Mouse (Mus musculus): ENCODE data around the gene Ptprm. TPM values are rescaled to one million over a fixed set of nuclear protein-coding genes. Genes with fewer than 3 reads are reported as not detected.

Ptprm gene
- polyA plus RNA-seq, 1 experiment from 2014 or later, result 8.0 TPM

DNA sequence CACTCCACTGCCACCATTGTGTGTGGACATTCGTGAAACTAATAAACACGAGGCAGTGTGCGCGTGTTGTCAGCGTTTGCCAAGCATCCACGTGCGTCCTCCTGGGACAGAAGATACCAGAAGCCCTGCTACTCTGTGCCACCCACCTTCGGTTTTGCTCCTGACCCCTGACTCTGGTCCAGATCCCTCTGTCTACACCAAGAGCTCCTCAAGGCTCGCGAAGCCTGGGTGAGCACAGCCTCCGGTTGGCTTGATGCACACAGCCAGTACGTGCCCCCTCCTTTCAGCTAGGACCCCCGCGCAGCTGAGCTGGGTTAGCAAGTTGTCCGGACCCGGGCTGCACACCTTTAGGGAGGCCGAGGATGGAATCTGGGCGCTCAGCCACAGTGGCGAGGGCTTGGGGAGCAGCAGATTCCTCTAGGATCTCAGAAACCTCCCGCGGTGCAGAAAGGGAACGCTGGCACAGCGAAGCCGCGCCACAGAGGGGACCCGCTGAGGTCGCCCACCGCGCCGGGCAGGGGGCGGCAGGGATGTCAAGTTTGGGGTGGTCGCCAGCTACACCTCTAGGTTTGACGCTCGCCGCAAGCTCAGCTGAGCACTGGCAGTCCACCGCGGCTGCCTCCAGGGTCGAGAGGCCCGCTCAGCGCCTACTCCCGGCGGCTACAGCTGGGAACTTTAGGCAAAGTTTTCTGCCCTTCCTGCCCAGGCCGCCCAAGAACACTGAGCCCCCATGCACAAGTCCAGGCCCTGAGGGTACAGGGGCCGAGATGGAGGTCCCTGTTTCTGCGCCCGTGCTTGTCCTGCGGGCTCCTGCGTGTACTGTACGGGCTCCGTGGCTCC is 1.1 kb downstream of the Ptprm start:
- H3K27ac ChIP-seq (ENCODE audit: low read depth, low read length), result no peak overlapping the region
- H3K9me3 ChIP-seq (replicated peaks; ENCODE audit: control insufficient read depth, low read length), result no peaks in the 10 kb centered on the region
- no peaks in the 10 kb centered on the region for H3K36me3 ChIP-seq (ENCODE audit: control insufficient read depth, insufficient read depth, low read length)
- H3K27me3 ChIP-seq (replicated peaks; ENCODE audit: control insufficient read depth, insufficient read depth, low read length), result peaks cover 9% of the 10 kb centered on the region
- peaks cover 4% of the 10 kb centered on the region for H3K4me1 ChIP-seq (ENCODE audit: control insufficient read depth, insufficient read depth, low read length)
- ATAC-seq (peak; percentile 0; the same call in 1 of the 2 replicates), DNase-seq (ENCODE audit: low spot score) (peak; percentile 38)
- peak overlapping the region; percentile 74 for H3K9ac ChIP-seq (ENCODE audit: low read length)
- H3K4me2 ChIP-seq (ENCODE audit: low read length), result peak overlapping the region; percentile 96
- WGBS, result 3% methylated on average over 50 of the region's 50 CpGs
- peak overlapping the region; percentile 60 for H3K4me3 ChIP-seq (ENCODE audit: low read depth, low read length)

DNA sequence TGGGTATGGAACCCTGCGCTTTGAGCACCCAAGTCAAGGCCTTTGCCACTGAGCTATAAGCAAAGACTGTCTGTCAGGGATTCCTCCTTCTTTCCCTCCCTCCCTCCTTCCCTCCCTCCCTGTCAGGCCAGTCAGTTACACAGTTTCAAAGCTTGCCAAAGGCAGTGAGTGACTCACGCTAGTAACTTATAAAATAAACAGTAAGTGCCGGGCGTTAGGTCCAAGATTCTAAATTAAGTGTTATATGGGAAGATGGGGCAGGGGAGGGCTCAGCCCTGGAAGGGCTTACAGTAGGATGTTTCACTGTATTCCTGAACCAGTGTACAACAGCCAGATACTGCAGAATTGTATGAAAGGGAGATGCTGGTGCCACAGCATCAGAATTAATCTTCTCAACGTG is 2.8 kb downstream of the Ptprm start:
- Histone ChIP-seq H3K9ac (ENCODE audit: low read length) (no peak overlapping the region), H3K4me1 (ENCODE audit: control insufficient read depth, insufficient read depth, low read length) (peaks cover 4% of the 10 kb centered on the region), H3K27ac (ENCODE audit: low read depth, low read length) (no peak overlapping the region), H3K4me2 (ENCODE audit: low read length) (peak overlapping the region; percentile 96; the same call in 1 of the 2 replicates), H3K4me3 (ENCODE audit: low read depth, low read length) (no peak overlapping the region), H3K27me3 (replicated peaks; ENCODE audit: control insufficient read depth, insufficient read depth, low read length) (peaks cover 9% of the 10 kb centered on the region), H3K9me3 (replicated peaks; ENCODE audit: control insufficient read depth, low read length) (no peaks in the 10 kb centered on the region), H3K36me3 (ENCODE audit: control insufficient read depth, insufficient read depth, low read length) (no peaks in the 10 kb centered on the region)
- no peak for ATAC-seq
- WGBS, result 74% methylated on average over 5 of the region's 5 CpGs
- DNase-seq (ENCODE audit: low spot score), result no peak

DNA sequence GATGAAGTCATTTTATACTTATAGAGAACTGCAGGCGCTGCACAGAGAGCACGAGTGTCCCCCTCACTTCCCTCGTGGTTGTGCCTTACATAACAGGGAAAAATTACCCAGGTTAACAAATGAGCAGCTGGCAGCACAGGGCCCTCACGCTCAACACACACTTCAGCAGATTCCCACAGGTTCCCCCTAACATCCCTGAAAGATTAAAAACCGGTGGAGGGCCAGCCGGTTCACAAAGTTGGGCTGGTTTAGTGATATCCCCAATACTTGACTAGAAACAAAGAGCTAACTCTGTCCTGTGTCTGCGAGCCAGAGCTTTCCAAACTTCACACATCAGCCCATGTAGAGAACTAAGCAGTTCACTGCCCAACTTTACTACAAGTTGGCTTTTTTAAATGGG is 3.7 kb downstream of the Ptprm start:
- no peaks in the 10 kb centered on the region for H3K36me3 ChIP-seq (ENCODE audit: control insufficient read depth, insufficient read depth, low read length)
- DNase-seq (ENCODE audit: low spot score) (no peak), ATAC-seq (no peak)
- 66% methylated on average over 7 of the region's 7 CpGs for WGBS
- H3K4me1 ChIP-seq (ENCODE audit: control insufficient read depth, insufficient read depth, low read length), result peaks cover 4% of the 10 kb centered on the region
- no peak overlapping the region for H3K9ac ChIP-seq (ENCODE audit: low read length)
- H3K4me3 ChIP-seq (ENCODE audit: low read depth, low read length), result no peak overlapping the region
- H3K27me3 ChIP-seq (replicated peaks; ENCODE audit: control insufficient read depth, insufficient read depth, low read length), result peaks cover 4% of the 10 kb centered on the region
- no peaks in the 10 kb centered on the region for H3K9me3 ChIP-seq (replicated peaks; ENCODE audit: control insufficient read depth, low read length)
- H3K4me2 ChIP-seq (ENCODE audit: low read length), result no peak overlapping the region
- no peak overlapping the region for H3K27ac ChIP-seq (ENCODE audit: low read depth, low read length)

DNA sequence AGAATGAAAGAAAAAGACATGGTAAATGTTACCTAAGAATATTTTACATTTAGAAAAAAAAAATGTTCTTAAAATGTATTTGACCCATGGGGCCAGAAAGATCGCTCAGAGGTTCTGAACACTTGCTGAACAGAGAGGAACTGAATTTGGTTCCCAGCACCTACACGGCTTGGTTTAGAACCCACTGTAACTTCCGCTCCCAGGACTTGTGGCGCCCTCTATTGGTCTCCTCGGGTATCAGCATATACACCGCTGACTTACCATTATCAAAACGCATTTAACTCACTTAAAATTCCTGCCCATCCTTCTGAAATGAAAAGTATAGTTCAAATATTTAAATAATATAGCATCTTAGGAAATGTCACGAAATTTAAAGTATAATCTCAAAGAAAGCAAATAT is 4.7 kb downstream of the Ptprm start:
- Histone ChIP-seq H3K27me3 (replicated peaks; ENCODE audit: control insufficient read depth, insufficient read depth, low read length) (peaks cover 4% of the 10 kb centered on the region), H3K4me1 (ENCODE audit: control insufficient read depth, insufficient read depth, low read length) (peaks cover 4% of the 10 kb centered on the region), H3K4me2 (ENCODE audit: low read length) (no peak overlapping the region), H3K27ac (ENCODE audit: low read depth, low read length) (no peak overlapping the region), H3K4me3 (ENCODE audit: low read depth, low read length) (no peak overlapping the region), H3K9me3 (replicated peaks; ENCODE audit: control insufficient read depth, low read length) (no peaks in the 10 kb centered on the region), H3K36me3 (ENCODE audit: control insufficient read depth, insufficient read depth, low read length) (no peaks in the 10 kb centered on the region), H3K9ac (ENCODE audit: low read length) (no peak overlapping the region)
- ATAC-seq (no peak), DNase-seq (ENCODE audit: low spot score) (no peak)
- WGBS, result 95% methylated on average over 8 of the region's 8 CpGs

DNA sequence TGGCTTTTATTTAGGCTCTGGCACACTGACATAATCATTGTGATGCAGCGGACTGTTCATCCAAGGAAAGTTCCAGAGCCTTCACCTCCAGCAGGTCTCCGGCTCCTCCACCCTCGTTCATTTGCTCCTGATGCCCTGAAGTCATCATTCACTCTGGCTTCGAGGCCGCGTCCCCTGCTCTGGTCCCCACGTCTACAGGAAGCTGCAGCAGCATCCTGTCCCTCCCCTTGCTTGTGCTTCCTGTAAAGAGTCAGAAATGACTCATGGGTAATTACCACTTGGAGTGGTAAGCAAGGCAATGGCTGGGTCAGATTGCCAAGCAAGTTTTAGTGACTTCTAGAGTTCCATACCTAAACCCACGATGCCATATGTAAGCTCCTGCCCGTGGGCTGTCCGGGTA is 7.3 kb downstream of the Ptprm start:
- H3K27me3 ChIP-seq (replicated peaks; ENCODE audit: control insufficient read depth, insufficient read depth, low read length), result no peaks in the 10 kb centered on the region; the same call in 1 of the 2 replicates
- H3K36me3 ChIP-seq (ENCODE audit: control insufficient read depth, insufficient read depth, low read length), result no peaks in the 10 kb centered on the region
- 90% methylated on average over 10 of the region's 10 CpGs for WGBS
- no peak overlapping the region for H3K4me3 ChIP-seq (ENCODE audit: low read depth, low read length)
- H3K4me2 ChIP-seq (ENCODE audit: low read length), result no peak overlapping the region
- no peak overlapping the region for H3K27ac ChIP-seq (ENCODE audit: low read depth, low read length)
- ATAC-seq (no peak), DNase-seq (ENCODE audit: low spot score) (no peak)
- no peak overlapping the region for H3K9ac ChIP-seq (ENCODE audit: low read length)
- no peaks in the 10 kb centered on the region for H3K4me1 ChIP-seq (ENCODE audit: control insufficient read depth, insufficient read depth, low read length)
- no peaks in the 10 kb centered on the region for H3K9me3 ChIP-seq (replicated peaks; ENCODE audit: control insufficient read depth, low read length)

DNA sequence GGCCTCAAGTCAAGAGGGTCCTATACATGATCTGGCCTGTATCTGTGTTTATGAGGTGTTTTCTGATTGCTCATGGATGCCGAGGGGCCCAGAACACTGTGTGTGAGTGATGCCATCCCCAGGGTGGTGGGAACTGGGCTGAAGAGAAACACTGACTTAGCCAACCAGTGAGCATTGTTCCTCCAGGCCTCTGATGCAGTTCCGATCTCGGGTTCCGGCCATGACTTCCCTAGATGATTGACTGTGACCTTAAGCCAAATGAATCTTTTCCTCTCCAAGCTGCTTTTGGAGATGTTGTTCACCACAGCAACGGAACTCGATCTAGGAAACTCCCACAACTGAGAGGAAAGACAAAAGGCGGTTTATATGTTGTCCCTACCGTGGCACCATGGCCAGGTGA is 9.1 kb downstream of the Ptprm start:
- no peak for DNase-seq (ENCODE audit: low spot score)
- Histone ChIP-seq H3K9ac (ENCODE audit: low read length) (no peak overlapping the region), H3K9me3 (replicated peaks; ENCODE audit: control insufficient read depth, low read length) (no peaks in the 10 kb centered on the region), H3K4me3 (ENCODE audit: low read depth, low read length) (no peak overlapping the region), H3K4me1 (ENCODE audit: control insufficient read depth, insufficient read depth, low read length) (no peaks in the 10 kb centered on the region), H3K36me3 (ENCODE audit: control insufficient read depth, insufficient read depth, low read length) (no peaks in the 10 kb centered on the region), H3K27ac (ENCODE audit: low read depth, low read length) (no peak overlapping the region), H3K4me2 (ENCODE audit: low read length) (no peak overlapping the region), H3K27me3 (replicated peaks; ENCODE audit: control insufficient read depth, insufficient read depth, low read length) (no peaks in the 10 kb centered on the region)
- no peak for ATAC-seq
- 93% methylated on average over 8 of the region's 8 CpGs for WGBS

DNA sequence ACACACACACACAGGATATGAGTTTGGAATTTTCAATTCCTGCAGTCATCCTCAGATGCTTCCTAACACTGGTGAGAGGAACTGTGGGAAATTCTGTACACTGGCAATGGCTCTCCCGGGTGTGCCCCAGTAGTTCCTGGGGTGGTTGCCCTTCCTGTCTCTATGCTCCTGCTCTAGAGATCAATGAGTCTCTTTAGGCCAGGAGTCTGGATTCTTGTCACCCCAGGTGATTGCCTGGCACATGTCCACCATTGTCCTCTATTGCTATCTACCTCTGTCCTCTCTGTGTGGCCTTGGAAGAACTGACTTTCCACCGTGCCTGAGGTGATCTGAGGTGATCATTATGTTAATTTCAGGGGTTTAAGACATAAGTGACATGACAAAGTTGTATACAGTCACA is 10.8 kb downstream of the Ptprm start:
- Histone ChIP-seq H3K9me3 (replicated peaks; ENCODE audit: control insufficient read depth, low read length) (no peaks in the 10 kb centered on the region), H3K9ac (ENCODE audit: low read length) (no peak overlapping the region), H3K36me3 (ENCODE audit: control insufficient read depth, insufficient read depth, low read length) (no peaks in the 10 kb centered on the region), H3K27ac (ENCODE audit: low read depth, low read length) (no peak overlapping the region), H3K4me2 (ENCODE audit: low read length) (no peak overlapping the region), H3K4me1 (ENCODE audit: control insufficient read depth, insufficient read depth, low read length) (no peaks in the 10 kb centered on the region), H3K27me3 (replicated peaks; ENCODE audit: control insufficient read depth, insufficient read depth, low read length) (no peaks in the 10 kb centered on the region), H3K4me3 (ENCODE audit: low read depth, low read length) (no peak overlapping the region)
- WGBS, result 83% methylated on average over 2 of the region's 2 CpGs
- no peak for DNase-seq (ENCODE audit: low spot score)
- no peak for ATAC-seq

DNA sequence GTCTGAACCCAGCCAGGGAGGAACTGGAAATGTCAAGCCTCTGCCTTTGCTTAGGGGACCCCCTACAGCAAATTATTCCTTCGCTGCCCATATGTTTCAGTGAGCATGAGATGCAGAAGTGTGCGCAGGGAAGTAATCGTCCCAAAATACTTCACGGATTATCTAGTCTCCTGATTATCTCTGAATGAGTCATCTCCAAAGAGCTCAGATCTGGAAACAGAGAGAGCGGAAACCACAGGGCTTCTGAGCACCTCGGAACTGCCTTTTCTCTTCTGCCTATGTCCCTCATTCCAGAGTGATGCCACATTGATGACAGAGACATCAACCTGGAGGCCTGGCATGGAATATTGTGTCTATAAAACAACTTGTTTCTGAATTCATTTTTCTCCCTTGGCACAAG is 11.3 kb downstream of the Ptprm start:
- Histone ChIP-seq H3K36me3 (ENCODE audit: control insufficient read depth, insufficient read depth, low read length) (no peaks in the 10 kb centered on the region), H3K9ac (ENCODE audit: low read length) (no peak overlapping the region), H3K27me3 (replicated peaks; ENCODE audit: control insufficient read depth, insufficient read depth, low read length) (no peaks in the 10 kb centered on the region), H3K9me3 (replicated peaks; ENCODE audit: control insufficient read depth, low read length) (no peaks in the 10 kb centered on the region), H3K4me3 (ENCODE audit: low read depth, low read length) (no peak overlapping the region), H3K4me2 (ENCODE audit: low read length) (no peak overlapping the region), H3K4me1 (ENCODE audit: control insufficient read depth, insufficient read depth, low read length) (no peaks in the 10 kb centered on the region), H3K27ac (ENCODE audit: low read depth, low read length) (no peak overlapping the region)
- DNase-seq (ENCODE audit: low spot score) (no peak), ATAC-seq (no peak)
- WGBS, result 94% methylated on average over 6 of the region's 6 CpGs

DNA sequence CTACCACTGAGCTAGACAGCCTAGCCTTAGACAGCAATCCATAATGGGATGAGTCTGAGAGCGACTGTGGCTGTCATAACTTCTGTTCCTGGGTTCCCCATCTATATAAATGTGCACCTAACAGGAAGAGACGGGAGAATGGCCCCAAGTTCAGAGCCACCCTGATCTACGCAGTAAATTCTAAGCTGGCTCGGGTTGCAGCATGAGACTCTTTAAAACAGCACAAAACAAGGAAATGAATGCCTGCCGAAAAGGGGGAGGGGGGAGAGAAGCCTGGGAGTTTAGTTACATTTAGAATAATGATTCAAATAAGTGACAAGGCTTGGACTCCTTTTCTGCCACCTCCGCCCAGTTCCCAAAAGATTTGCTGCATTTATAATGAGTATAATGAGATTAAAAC is 13.9 kb downstream of the Ptprm start:
- 56% methylated on average over 6 of the region's 6 CpGs for WGBS
- no peak for ATAC-seq

More for the DNA sequence above, 13.9 kb downstream of the Ptprm start:
- Histone ChIP-seq H3K9me3 (replicated peaks; ENCODE audit: control insufficient read depth, low read length) (no peaks in the 10 kb centered on the region), H3K27ac (ENCODE audit: low read depth, low read length) (no peak overlapping the region), H3K4me3 (ENCODE audit: low read depth, low read length) (no peak overlapping the region), H3K36me3 (ENCODE audit: control insufficient read depth, insufficient read depth, low read length) (no peaks in the 10 kb centered on the region), H3K4me2 (ENCODE audit: low read length) (no peak overlapping the region), H3K4me1 (ENCODE audit: control insufficient read depth, insufficient read depth, low read length) (no peaks in the 10 kb centered on the region), H3K27me3 (replicated peaks; ENCODE audit: control insufficient read depth, insufficient read depth, low read length) (no peaks in the 10 kb centered on the region), H3K9ac (ENCODE audit: low read length) (no peak overlapping the region)
- no peak for DNase-seq (ENCODE audit: low spot score)

All from forebrain, embryonic 14.5 days (tissue).